Mouse (Mus musculus) liver, adult 2 months (tissue): Measurements from ENCODE around the gene C1qtnf6.

Experiments used
- CTCF ChIP-seq: fragments of 200-500 bp; IDR thresholded peaks from 2 replicates; pipeline ENCODE4 v1.5.1; 2011; ENCODE audit warnings: low read depth, low read length, control low read depth
- POLR2A ChIP-seq: fragments of 200-500 bp; IDR thresholded peaks from 2 replicates; pipeline ENCODE4 v1.6.1; 2011; ENCODE audit warnings: low read length, control low read depth; ENCODE audit not compliant: insufficient read depth; ENCODE audit errors: extremely low read depth

DNA sequence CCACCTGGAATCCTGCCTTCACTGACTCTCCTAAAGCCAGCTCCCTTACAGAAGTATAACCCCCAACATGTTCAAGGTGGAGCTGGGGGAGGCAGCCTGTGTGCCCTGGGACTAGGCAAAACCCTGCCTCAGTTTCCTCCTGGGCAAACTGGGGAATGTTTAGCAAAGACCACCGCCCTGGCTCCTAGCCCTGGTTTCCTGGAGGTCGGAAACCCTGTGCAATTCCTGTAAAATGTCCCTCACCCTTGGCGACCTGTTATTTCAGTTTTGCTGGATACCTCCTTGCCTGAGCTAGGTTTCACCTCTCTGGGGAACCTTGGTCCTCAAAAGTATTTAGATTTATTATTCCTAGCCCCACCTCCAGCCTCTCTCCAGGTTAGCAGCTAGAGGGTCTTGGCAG, 1.1 kb downstream of the C1qtnf6 start:
- TF ChIP-seq CTCF, result no peak
- TF ChIP-seq POLR2A, result no peak
